Mouse (Mus musculus) right cerebral cortex, postnatal 14 days (tissue): ENCODE data around the gene Prss41.

ENCODE experiments used
- DNase-seq: peaks from one replicate; pipeline ENCODE4 v3.0.0; 2022

The Prss41 gene

DNA sequence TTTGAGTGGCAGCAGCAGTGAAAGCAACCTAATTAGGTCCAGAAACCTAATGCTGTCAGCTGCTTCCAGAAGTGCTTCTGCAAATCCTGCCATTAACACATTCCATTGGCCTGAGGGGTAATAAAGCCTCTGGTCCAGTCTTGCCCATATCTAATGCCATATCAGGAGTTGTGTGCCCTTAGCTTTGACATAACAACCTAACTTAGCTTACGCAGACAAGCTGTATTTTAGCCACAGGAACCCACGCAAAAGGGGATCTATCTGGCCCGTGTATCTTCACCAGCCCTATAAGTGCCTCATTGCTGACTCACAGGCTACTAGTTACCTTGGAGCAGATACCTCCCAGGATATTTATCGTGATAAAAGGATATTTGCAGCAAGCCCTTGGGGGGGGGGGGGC lies 18.4 kb downstream of the Prss41 start:
- no peak for DNase-seq

DNA sequence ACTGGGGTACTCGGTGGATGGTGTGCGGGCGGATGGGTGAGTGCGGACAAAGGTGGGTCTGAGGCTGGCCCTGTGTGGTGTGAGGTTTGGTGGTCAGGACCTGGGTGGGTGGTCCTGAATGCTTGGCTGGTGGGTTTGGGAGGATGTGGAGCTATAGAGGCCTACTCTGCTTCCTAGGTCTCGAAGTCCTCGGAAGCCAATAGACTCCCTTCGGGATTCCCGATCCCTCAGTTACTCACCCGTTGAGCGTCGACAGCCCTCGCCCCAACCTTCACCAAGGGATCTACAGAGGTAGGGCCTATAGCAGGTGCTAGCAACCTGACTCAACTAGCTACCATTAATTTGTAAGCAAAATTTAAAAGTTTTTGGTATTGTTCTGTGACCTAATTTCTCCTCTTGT lies 20.4 kb downstream of the Prss41 start:
- no peak for DNase-seq

DNA sequence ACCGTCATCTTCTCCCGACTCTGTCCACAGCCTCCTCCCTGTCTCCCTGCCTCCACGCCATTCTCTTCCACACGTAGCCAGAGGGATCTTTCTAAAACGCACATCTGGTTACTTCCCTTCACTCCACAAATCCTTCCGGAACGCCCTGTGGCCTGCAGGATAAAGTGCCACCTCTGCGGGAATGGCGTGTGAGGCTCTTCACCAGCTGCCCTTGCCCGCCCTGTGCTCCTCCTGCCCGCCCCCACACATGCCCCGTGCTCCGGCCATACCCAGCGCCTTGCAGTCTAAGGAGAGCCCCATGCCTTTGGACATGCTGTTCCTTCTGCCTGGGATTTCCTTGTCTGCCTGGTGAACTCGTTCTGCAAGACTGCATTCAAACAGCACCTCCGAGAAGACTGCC lies 21.0 kb downstream of the Prss41 start:
- no peak for DNase-seq

DNA sequence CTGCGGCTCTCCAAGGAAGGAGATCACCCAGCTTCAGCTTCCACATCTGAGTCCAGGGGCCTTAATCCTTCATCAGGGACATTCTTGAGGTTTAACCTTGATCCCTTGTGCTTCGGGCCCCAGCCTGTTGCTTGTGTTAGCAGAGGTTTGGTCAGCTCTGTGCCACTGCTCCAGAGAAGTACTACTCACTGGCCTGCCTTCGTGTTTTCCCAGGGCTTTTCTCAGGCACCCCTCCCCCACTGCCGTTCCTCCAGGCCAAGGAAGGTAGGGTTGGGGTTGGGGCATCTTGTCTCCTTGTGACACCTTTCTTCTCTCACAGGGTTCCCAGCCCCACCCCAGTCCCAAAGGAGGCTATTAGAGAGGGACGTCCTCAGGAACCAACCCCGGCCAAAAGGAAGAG lies 21.9 kb downstream of the Prss41 start:
- DNase-seq: no peak

DNA sequence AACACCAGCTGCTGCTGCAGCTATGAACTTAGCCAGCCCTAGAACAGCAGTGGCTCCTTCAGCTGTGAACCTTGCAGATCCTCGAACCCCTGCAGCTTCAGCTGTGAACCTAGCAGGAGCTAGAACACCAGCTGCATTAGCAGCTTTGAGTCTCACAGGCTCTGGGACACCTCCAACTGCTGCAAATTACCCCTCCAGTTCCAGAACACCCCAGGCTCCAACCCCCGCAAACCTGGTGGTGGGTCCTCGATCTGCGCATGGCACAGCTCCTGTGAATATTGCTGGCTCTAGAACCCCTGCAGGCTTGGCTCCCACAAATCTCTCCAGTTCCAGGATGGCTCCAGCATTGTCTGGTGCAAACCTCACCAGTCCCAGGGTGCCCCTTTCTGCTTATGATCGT lies 23.2 kb downstream of the Prss41 start:
- DNase-seq: no peak

DNA sequence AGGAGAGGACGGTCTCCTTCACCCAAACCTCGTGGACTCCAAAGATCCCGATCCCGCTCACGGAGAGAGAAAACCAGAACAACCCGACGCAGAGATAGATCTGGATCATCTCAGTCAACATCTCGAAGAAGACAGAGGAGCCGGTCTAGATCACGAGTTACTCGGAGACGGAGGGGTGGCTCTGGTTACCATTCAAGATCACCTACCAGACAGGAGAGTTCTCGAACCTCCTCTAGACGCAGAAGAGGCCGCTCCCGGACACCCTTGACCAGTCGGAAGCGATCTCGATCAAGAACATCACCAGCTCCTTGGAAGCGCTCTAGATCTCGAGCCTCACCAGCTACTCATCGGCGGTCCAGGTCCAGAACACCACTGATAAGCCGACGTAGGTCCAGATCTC lies 24.7 kb downstream of the Prss41 start:
- no peak for DNase-seq

DNA sequence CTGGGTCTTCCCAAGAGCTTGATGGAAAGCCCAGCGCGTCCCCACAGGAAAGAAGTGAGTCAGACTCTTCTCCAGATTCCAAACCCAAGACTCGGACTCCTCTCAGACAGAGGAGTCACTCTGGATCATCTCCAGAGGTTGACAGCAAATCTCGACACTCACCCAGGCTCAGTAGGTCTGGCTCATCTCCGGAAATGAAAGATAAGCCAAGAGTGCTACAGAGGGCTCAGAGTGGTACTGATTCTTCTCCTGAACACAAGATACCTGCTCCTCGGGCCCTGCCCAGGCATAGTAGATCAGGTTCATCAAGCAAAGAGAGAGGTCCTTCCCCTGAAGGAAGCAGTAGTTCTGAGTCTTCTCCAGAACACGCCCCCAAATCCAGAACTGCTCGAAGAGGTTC lies 25.4 kb downstream of the Prss41 start:
- DNase-seq: no peak

DNA sequence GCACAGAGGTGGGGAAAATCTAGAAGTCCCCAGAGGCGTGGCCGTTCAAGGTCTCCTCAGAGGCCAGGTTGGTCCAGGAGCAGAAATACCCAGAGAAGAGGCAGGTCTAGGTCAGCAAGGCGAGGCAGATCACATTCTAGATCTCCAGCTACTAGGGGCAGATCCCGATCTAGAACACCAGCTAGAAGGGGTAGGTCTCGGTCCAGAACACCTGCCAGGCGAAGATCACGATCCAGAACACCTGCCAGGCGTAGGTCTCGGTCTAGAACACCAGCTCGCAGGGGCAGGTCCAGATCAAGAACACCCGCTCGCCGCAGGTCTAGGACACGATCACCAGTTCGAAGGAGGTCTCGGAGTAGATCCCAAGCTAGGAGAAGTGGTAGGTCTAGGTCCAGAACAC lies 28.3 kb downstream of the Prss41 start:
- DNase-seq: no peak

DNA sequence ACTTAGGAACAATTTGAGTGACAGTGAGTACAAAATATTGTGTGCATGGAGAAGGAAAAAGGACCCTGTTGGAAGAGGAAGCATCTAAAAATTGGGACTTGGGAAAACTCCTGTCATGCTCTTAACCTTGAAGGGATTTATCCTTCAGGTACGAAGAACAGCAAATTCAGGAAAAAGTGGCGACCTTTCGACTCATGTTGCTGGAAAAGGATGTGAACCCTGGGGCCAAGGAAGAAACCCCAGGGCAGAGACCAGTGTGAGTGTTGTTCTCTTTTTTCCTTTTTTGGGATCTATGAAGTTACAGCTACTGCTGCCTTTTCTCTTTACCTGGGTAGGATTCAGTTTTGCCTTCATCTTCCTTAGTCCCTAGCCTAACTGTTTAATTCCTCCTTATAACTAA lies 36.1 kb downstream of the Prss41 start:
- DNase-seq: no peak

DNA sequence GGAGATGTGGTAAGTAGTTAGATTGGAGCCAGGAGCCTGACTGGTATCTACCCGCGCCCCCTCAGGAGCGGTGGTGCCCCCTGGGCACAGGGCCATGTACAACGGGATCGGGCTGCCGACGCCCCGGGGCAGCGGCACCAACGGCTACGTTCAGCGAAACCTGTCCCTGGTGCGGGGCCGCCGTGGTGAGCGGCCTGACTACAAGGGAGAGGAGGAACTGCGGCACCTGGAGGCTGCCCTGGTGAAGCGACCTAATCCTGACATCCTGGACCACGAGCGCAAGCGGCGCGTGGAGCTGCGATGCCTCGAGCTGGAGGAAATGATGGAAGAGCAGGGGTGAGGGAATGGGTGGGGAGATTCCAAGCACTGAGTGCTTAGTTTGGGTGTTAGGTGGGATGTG lies 37.1 kb downstream of the Prss41 start:
- no peak for DNase-seq

DNA sequence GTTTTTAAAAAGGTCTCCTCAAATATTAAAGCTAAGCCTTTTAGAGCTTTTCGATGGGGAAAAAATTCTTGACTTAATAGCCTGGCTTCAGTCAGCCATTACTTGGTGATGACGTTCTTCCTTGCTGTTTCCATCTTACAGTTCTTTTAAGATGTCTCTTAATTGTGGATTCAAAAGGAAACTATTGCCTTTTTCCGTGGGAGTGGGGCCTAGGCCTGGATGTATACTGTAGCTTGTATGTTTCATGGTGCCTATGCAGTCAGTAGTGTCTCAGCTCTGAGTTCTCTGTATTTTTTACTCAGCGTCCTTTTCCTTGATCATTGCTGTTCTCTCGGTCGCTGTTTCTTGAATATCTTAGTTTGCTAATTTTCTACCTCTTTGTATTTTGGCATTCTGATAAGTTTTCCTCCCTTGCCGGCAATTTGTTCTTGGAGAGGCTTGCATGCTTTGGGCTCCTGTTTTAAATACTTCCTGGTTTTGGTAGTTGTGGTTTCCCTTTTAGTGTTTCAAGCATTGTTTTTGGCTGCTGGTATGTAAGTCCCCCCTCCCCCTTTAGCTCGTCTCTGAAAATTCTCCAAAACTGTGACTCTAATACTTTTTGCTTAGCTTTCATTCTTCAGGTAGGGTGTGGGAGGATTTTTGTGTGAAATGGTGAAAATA lies 39.4 kb downstream of the Prss41 start:
- no peak for DNase-seq

DNA sequence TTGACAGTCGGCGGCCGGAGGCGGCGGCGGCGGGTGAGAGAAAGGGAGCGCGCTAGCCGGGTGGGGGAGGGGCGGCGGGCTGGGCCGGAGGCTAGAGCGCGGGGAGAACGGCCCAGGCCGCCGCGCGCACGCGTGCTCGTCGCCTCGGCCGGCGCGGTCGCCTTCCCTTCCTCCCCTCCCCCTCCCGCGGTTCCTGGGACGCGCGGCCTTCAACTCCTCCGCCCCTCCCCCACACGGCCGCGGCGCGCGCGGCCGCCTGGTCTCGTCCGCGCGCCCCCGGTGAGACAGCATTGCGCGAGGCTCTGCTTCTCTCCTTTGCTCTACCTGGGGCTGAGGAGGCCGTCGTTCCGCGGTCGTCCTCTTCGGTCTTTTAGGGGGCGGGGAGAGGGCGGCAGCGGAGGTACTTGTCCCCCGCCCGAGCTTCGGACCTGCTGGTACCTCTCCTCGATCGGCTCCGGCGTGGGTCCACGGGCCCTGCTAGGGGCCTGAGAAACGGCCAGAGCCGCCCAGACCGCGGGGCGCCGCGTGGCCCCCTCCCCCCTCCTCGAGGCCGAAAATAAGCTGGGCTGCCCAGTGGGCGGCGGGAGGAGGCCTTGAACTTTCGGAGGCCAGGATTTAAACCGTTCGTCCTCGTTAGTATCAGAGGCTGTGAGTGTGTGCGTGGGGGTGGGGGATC lies 40.5 kb downstream of the Prss41 start:
- peak; percentile 90 for DNase-seq

DNA sequence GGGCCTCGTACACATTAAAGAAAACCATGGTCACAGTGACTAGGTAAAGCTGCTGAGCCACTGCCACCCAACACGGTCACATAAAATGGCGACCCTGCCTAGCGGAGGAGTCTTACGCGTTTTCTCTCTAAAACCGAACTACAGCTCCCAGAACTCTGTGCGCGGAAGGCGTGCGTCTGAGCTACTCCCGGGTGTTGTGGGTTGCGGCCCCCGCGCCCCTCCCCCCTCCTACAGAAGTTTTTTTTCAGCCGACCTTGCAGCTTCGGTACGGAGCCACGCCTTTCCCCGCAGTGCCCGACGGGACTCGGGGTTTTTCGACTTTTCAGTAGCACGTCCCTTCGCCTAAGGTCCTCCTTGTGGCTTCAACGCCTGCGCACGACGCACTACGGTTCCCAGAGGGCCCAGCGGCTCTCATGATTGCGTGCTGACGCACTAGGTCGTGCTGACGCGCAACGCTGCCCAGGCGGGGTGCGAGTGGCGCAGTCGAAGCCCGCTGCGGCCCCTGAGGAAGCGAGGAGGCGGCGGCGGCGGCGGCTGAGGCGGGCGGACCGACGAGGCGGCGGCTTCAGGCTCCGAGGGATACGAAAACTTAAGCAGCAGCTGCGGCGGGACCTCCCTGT lies 41.1 kb downstream of the Prss41 start:
- DNase-seq: peak; percentile 96

DNA sequence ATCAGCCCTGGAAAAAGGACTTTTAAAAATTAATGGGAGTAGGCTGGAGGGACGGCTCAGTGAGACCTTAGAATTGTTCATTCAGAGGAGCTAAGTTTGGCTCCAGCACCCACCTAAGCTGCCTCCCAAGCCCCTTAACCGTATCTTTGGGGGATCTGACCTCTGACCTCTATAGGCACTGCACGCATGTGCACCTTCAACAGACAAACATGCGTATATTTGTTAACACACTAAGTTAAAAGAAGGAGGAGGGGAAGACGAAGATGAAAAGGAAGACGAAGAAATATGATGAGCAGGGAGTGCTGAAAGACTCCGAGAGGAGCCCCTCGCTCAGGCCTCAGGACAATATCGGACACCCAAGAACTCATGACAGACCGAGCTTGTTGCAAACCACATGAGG lies 42.3 kb downstream of the Prss41 start:
- no peak for DNase-seq

DNA sequence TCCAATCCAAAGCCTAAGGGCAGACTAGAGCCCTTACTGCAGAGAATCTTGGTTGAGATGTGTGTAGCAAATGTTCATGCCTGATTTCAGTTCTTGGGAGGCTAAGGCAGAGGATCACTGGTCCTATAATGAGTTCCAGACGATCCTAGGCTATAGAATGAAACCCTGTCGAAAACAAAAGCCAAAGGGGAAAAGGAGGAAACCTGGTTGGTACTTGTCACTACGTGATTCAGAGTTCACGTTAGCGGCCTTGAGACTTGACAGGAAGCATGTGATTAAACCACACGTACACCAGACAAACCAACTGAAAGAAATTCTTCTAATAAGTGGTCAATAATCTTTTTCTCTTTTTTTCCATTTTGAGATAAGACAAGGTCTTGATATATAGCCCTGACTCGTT lies 46.7 kb downstream of the Prss41 start:
- DNase-seq: no peak

DNA sequence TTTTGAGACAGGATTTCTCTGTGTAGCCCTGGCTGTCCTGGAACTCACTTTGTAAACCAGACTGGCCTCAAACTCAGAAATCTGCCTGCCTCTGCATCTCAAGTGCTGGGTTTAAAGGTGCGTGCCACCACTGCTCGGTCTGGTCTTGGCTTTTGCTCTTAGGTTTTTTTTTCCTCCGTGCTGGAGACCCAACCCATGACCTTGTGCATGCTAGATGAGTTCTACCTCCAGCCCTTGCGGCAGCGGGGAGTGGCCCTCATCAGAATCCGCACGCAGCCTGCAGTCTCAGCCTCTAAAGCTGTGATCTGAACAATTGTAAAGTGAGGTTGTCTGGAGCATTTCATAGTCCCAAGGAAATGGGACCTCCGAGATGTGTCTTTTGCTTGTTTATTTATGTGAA lies 48.6 kb downstream of the Prss41 start:
- DNase-seq: no peak

DNA sequence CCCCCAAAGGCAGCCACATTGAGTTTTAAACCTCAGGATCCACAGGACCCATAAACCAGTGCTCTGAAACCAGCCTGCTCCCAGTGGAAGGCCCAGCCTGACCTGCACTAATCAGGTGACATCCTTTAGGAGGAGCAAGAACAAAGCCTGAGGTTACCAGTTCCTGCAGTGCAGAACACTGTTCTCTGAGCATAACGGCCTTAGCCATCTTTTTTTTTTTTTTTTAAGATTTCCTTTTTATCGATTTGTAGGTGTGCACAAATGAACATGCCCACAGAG lies 53.0 kb downstream of the Prss41 start:
- DNase-seq: no peak

DNA sequence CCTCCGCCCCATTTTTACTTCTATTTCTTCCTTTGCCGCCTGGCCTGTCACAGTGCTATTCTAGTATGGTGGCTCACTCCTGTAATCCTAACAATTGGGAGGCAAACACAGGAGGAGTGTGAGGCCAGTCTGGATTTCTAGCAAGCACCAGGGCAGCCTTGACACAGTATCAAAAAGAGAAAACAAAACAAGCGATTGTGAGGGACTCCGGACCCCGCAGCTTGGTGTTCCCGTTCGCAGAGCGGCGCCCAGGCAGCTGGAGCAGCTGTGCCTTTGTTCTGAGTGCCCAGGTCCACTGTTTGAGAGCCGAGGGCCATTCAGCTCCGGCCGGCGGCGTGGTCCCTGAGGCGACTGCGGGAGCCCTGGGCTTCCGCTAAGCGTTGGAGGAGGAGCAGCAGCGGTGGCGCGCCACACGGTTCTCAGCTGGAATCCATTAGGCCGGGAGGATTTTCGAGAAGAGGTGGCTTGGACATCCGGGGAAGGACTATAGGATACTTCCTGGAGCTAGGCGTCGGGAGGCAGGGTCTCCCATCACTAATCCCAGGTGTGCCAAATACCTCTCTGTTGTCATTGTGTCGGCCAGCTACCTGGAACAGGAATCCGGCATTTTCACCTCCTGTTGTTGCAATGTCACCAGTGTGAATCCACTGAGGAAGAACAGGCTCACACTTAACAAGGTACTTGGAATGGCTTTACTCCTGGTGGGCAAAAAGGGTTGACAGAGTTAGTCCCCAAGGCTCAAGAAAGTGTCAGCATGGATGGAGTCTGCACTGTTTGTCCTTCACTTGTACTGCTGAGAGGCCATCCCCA lies 53.5 kb downstream of the Prss41 start, which contains the start of gene Srrm2:
Gene Srrm2, plus strand, starts transcription at position 264 of the 810 bp plus-strand sequence.
- DNase-seq: peak; percentile 57

DNA sequence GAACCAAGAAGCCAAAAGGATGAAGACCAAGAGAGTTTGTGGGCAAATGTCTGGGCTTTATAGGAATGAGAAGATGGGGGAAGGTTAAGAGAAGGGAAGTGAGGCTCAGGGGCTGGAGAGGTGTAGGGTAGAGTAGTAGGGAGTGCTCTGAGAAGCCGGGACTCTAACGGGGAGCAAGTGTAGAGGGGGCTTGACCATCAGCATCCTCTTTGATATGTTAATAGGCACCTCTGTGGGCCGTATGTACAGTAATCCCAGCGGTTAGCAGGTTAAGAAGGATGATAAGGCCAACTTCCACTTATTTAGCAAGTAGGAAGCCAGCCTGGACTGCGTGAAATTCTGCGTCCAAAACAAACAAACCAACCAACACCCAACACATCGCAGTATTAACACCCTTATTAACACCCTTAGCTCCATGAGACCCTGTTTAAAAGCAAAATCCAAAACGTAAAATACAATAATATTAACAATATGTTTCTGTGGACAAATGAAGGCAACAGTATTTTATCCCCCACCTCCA lies 54.2 kb downstream of the Prss41 start:
- DNase-seq: no peak

DNA sequence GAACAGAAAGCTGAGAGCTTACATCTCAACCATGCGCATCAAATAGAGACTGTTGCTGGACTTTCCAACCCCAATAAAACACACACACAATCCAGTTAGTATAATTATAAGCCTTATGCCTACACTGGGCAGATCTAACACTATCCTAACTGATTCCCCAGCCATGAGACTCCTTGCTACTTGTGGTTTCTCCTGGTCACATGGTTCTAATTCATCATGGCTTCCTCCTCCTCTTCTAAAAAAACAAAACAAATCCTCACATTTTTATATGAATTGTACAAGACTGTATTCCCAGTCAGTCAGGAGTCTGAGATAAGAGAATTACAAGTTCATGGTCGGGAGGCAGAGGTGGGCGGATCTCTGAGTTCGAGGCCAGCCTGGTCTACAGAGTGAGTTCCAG lies 55.0 kb downstream of the Prss41 start:
- no peak for DNase-seq
